Mouse (Mus musculus) right cerebral cortex, postnatal 10 days (tissue): ENCODE data around the gene Map4.
"Not testable (repeated sequence)": the region's sequence is repeated elsewhere in the genome, so short reads cannot be mapped to it uniquely, and the experiment has no call there.

Experiments used
- DNase-seq, 2 experiments: peaks; one replicate each; pipeline ENCODE4 v3.0.0; 2021; ENCODE audit warnings: low spot score in 2 of 2

Map4 gene

DNA sequence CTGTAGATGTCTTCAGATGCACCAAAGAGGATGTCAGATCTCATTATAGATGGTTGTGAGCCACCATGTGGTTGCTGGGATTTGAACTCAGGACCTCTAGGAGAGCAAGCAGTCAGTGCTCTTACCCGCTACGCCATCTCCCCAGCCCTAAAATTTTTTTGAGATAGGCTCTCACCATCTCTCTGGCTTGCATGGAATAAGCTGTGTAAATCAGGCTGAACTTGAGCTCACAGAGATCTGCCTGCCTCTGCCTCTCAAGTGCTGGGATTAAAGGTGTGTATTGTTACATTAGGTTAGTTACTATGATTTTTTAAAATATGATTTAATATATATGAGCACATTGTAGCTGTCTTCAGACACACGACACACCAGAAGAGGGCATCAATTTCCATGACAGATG is 2.1 kb upstream of the Map4 start:
- no peak for DNase-seq

- no peak for DNase-seq
These were observed 1.2 kb upstream of the Map4 start for GRCm38 (mm10) chr9:109930063-109930462.

DNA sequence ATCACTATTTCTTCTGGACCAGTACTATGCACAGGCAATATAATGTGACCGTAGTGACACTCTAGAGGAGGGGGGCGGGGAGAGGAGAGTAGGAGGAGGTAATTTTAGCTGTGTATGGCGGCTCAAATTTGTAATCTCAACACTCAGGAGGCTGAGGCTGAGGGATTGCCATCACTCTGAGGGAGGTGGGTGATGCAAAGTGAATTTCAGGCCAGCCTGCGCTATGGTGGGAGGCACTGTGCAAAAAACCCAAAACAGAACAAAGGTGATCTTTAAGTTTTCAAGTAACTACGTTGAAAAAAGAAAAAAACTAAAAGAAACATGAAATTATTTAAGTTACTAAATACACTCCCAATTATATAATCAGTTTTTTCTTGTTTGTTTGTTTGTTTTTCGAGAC is 508 bp upstream of the Map4 start:
- DNase-seq = no peak

GRCm38 (mm10) chr9:109932361-109932755 is 1.1 kb downstream of the Map4 start:
- peak in 1 of 2 experiments; percentile 48 for DNase-seq

DNA sequence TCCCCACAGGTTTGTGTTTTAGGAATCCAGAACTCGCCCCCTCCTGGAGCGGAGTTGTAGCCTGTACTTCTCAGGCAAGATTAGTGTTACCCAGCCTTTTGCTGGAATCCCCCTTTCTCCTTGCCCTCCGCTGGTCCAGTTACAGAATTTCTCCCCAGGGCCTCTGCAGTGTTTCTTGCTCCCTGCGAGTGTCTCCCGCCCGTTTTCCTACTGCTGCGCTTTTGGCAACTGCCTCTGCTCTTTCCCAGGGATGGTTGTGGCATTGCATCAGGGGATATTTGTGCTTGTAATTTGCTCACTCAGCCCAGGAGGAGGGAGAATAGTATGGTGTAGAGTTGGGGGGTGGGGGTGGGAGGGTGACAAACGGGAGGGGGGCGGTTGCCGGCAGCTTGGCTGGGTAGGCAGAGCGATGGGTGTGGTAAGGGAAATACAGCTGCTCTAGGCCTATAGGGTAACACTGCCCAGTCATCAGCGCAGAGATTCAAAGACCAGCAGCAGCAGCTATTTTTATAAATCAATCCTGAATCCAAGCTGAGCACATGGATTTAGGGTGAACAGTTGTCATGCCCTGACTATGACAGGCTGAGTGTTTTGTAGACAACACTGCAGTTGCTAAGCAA is 1.6 kb downstream of the Map4 start:
- peak; percentile 56 to 66 for DNase-seq

DNA sequence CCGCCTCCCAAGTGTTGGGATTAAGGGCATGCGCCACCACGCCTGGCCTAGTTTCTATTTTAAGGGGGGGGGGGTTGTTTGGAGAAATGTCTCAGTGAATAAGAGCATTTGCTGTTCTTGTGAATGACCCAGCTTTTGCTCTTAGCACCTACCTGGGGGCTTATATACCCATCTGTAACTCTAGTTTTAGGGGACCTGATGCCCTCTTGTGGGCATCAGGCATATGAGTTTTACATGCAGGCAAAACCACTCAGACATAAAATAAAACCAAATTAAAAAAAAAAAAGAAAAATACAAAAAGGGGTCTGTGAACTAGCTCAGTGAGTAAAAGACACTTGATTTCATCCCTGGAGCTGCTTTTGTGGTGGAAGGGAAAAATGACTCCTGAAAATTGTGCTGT is 8.1 kb downstream of the Map4 start:
- no peak for DNase-seq

DNA sequence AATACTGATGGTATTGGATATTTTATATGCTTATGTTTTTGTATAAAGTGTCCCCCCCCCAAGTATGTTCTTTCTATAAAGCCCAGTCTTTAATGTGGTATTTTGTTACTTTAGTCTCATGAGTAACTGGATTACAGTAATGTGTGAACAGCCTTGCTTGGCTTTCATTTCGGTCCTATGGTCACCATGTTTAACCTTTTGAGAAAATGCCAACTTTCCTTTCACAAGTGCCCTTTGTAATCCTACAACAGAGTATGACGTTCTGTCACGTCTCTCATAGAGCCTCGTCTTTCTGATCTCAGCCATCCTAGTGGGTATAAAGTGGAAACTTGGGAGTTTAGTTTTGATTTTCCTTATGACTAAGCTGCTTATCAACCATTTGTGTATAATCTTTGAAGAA is 11.5 kb downstream of the Map4 start:
- DNase-seq = no peak

DNA sequence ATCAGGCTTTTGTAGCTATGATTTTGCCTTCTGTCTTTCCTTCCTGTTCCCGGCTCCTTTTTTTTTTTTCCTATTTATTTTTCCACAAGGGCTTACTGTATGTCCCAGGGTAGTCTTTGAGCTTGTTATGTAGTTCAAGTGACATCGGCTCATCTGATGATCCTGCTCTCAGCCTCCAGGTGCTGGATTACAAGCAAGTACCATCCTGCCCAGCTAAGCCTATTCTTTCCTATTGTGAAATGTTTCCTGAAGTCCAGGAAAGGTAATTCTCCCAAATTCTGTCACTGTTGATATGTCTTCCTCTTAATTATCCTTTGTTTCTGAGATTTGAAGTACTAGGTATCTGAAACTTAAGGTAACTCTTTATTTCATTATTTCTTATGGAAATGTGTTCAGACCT is 13.5 kb downstream of the Map4 start:
- DNase-seq = no peak

- DNase-seq = no peak
These were observed 17.3 kb downstream of the Map4 start for GRCm38 (mm10) chr9:109948546-109948945.

GRCm38 (mm10) chr9:109949801-109950200 is 18.5 kb downstream of the Map4 start:
- DNase-seq = no peak

GRCm38 (mm10) chr9:109953538-109953937 is 22.3 kb downstream of the Map4 start:
- no peak for DNase-seq

DNA sequence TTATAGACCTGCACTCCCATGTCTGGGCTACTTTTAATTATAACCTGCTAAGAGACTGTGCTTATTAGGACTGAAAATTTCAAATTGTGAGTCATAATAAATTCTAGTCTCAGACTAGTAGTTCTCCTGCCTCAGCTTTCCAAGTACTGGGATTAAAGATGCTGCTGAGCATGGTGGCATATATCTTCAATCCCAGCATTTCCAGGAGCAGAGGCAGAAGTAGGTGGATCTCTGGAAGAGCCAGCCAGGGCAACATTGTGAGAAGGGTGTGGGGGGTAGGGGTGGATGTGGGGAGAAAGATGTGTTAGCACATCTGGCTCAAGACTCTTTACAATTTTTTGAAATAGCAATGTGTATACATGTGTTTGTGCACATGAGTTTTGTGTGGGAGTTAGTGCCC is 23.4 kb downstream of the Map4 start:
- no peak for DNase-seq

GRCm38 (mm10) chr9:109959456-109960150 is 28.3 kb downstream of the Map4 start:
- no peak for DNase-seq

DNA sequence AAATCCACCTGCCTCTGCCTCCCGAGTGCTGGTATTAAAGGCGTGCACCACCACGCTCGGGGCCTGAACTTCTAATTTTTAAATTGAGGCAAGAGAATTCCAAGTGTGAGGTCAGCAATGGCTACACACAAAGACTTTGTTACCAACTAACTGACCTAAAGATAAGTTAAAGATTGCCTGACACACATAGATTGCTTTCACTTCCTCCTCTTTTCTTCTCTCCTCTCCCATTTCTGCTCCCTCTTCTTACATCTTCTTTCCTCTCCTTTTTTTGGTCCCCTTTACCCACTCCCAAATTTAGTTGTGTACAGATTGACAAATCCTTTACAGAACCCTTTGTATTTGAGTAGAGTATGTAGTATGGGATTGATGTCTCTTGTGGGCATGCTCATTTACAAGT is 29.3 kb downstream of the Map4 start:
- no peak for DNase-seq

DNA sequence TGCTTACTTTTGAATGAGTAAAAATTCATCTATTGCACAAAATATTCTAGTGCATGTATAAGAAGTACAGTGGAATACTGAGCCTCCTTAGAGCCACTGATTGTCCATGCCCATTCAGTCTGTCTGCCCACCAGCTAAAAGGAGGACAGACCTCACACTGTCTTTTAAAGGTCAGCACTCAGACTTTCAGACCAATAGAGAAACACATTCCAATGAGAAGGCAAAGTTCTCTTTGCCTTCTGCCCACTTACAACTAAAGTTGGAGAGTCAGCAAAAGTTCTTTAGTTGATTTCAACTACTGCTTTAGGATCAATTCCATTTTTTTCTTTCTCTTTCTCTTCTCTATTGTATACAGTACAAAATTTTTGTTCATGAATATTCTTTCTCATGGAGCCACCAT is 33.5 kb downstream of the Map4 start:
- no peak for DNase-seq

- DNase-seq = no peak
These were observed 37.3 kb downstream of the Map4 start for GRCm38 (mm10) chr9:109968351-109969116.

- no peak for DNase-seq
These were observed 37.9 kb downstream of the Map4 start for GRCm38 (mm10) chr9:109969181-109969580.

DNA sequence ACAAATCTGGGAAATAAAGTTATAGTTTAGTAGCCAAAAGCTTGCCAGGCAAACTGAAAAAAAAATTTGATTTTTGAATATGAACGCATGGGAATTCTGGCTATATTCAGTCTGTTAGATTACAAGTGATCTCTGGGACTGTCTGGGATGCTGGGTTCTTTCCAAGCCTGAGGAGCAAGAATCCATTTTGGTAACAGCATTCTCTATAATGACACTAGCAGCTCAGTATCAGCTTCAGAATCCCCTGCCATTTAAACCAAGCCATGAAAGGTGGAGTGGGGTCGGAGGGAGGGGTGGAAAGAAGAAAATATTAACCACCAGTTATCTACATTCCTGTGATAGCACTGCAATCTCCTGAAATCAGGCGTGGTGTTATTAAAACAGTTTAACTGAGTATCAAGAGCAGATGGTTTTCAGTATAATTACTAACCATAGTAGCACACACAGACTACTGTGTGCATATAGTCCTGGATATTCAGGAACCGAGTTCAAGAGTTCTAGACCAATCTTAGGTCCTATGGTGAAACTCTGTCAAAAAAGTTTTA is 38.6 kb downstream of the Map4 start:
- no peak for DNase-seq

DNA sequence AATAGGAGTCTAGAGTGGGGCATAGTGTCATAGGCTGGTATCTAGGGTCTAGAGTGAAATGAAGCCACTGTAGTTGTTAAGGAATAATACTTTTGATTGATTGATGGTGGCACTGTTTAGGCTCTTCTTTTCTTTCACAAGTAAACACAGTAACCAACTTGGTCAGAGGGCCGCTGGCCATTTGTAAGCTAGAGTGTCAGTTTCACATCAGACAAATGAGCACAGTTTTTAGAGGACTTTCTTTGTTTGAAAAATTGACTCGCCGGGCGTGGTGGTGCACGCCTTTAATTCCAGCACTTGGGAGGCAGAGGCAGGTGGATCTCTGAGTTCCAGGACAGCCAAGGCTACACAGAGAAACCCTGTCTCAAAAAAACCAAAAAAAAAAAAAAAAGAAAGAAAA is 40.5 kb downstream of the Map4 start:
- not testable (repeated sequence) for DNase-seq

DNA sequence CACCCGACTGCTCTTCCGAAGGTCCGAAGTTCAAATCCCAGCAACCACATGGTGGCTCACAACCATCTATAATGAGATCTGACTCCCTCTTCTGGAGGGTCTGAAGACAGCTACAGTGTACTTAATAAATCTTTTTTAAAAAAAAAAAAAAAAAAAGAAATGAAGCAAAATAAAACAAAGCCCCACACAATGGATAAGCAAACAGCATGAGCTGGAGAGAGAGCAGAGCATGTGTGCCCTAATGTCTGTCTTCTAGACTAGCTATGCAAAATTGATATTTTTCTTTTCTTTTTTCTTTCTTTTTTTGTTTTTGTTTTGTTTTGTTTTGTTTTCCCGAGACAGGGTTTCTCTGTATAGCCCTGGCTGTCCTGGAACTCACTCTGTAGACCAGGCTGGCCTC is 49.0 kb downstream of the Map4 start:
- DNase-seq = not testable (repeated sequence)

GRCm38 (mm10) chr9:109985416-109985815 is 54.2 kb downstream of the Map4 start:
- peak; percentile 81 to 85 for DNase-seq

- peak; percentile 62 to 68 for DNase-seq
These were observed 57.8 kb downstream of the Map4 start for GRCm38 (mm10) chr9:109989084-109989483.

- peak; percentile 53 to 65 for DNase-seq
These were observed 66.2 kb downstream of the Map4 start for GRCm38 (mm10) chr9:109997441-109997840.
